Mouse (Mus musculus): ENCODE measurements around the gene Kif5c.

Gene Kif5c

DNA sequence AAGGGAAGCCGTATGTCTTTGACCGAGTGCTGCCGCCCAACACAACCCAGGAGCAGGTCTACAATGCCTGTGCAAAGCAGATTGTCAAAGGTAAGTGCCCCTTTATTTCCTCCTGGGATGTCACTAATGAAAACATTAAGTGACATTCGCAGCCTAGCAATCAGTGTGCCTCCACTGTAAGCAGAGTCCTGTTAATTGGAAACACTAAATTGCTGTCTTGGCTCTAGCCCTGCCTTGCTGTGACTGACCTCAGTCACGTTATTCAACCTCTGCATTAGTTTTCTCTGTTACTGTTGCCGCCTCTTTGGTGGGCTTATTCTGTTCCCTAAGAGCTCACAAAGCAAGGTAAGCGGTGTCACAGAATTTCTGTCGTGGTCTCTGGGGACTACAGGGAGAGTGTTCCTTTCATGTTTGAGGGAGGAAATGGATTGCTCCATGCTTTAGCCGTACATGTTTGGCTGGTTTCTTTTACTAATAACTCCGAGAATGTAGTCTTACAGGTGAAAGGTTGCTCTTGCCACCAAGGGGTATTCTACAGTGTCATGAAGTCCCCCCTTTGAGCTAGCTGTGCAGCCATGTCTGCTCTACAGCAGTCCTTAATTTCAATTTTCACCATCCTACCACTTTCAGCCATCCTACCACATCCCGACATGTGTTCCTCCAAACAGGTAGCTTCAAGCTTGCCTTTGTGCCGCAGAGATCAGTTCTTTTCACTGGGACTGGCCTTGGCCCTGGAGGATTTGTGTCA lies 52.8 kb downstream of the Kif5c start:
- Histone ChIP-seq H3K27me3 (ENCODE audit: control insufficient read depth, insufficient read depth, low read length, poor library complexity, severe bottlenecking) (no peaks in the 10 kb centered on the region), H3K36me3 (ENCODE audit: control insufficient read depth, insufficient read depth, low read length, poor library complexity, severe bottlenecking) (no peaks in the 10 kb centered on the region)
- DNase-seq (ENCODE audit: low read depth, low spot score): no peak

DNA sequence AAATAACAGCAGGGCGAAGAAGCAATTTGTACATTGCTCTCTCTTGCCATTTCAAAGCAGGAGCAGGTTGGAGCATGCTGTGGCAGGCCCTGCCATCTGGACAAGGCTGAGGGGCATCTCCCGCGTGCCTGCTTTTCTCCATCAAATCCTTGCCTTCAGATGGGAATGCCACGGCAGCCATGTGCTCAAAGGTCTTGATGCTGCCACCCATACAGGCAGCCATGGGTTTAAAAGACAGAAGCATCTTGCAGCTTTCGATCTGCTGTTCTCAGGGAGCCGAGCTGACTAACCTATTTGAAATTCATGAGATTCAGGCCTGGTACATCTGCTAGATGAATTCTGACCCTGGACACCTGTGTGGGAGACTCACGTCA lies 53.4 kb downstream of the Kif5c start:
- H3K36me3 ChIP-seq (ENCODE audit: control insufficient read depth, insufficient read depth, low read length, poor library complexity, severe bottlenecking): no peaks in the 10 kb centered on the region
- DNase-seq (ENCODE audit: low read depth, low spot score): no peak
- H3K27me3 ChIP-seq (ENCODE audit: control insufficient read depth, insufficient read depth, low read length, poor library complexity, severe bottlenecking): no peaks in the 10 kb centered on the region

GRCm38 (mm10) chr2:49676020-49676419 lies 56.9 kb downstream of the Kif5c start:
- Histone ChIP-seq H3K36me3 (ENCODE audit: control insufficient read depth, insufficient read depth, low read length, poor library complexity, severe bottlenecking) (no peaks in the 10 kb centered on the region), H3K27me3 (ENCODE audit: control insufficient read depth, insufficient read depth, low read length, poor library complexity, severe bottlenecking) (no peaks in the 10 kb centered on the region)
- no peak for DNase-seq (ENCODE audit: low read depth, low spot score)

GRCm38 (mm10) chr2:49678386-49678785 lies 59.3 kb downstream of the Kif5c start:
- DNase-seq (ENCODE audit: low read depth, low spot score): no peak
- Histone ChIP-seq H3K36me3 (ENCODE audit: control insufficient read depth, insufficient read depth, low read length, poor library complexity, severe bottlenecking) (no peaks in the 10 kb centered on the region), H3K27me3 (ENCODE audit: control insufficient read depth, insufficient read depth, low read length, poor library complexity, severe bottlenecking) (no peaks in the 10 kb centered on the region)

- DNase-seq (ENCODE audit: low read depth, low spot score): no peak
- no peaks in the 10 kb centered on the region for H3K27me3 ChIP-seq (ENCODE audit: control insufficient read depth, insufficient read depth, low read length, poor library complexity, severe bottlenecking)
Measured at GRCm38 (mm10) chr2:49679135-49679964, 60.3 kb downstream of the Kif5c start.

GRCm38 (mm10) chr2:49682754-49683153 lies 63.7 kb downstream of the Kif5c start:
- no peak for DNase-seq (ENCODE audit: low read depth, low spot score)
- Histone ChIP-seq H3K27me3 (ENCODE audit: control insufficient read depth, insufficient read depth, low read length, poor library complexity, severe bottlenecking) (no peaks in the 10 kb centered on the region), H3K36me3 (ENCODE audit: control insufficient read depth, insufficient read depth, low read length, poor library complexity, severe bottlenecking) (no peaks in the 10 kb centered on the region)

More at GRCm38 (mm10) chr2:49679135-49679964, 60.3 kb downstream of the Kif5c start:
- H3K36me3 ChIP-seq (ENCODE audit: control insufficient read depth, insufficient read depth, low read length, poor library complexity, severe bottlenecking): no peaks in the 10 kb centered on the region

DNA sequence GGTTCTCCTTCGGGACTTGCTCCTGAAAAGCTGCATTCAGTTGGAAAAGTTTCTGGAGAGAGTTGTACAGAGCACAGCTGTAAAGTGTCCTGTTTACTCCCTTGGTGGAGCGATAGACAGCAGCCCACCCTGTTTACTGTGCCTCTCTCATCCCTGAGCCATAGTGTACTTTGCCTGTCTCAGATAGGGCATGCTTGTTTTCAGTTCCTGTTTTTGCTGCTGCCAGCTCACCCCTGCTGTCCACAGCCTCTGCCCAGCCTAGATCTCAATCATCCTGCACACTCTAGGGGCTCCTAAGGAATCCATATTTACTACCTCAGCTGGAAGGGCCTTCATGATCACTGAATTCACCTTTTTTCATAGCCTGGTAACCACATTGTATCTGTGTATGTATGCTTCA lies 65.7 kb downstream of the Kif5c start:
- no peaks in the 10 kb centered on the region for H3K27me3 ChIP-seq (ENCODE audit: control insufficient read depth, insufficient read depth, low read length, poor library complexity, severe bottlenecking)
- no peaks in the 10 kb centered on the region for H3K36me3 ChIP-seq (ENCODE audit: control insufficient read depth, insufficient read depth, low read length, poor library complexity, severe bottlenecking)
- DNase-seq (ENCODE audit: low read depth, low spot score): no peak

DNA sequence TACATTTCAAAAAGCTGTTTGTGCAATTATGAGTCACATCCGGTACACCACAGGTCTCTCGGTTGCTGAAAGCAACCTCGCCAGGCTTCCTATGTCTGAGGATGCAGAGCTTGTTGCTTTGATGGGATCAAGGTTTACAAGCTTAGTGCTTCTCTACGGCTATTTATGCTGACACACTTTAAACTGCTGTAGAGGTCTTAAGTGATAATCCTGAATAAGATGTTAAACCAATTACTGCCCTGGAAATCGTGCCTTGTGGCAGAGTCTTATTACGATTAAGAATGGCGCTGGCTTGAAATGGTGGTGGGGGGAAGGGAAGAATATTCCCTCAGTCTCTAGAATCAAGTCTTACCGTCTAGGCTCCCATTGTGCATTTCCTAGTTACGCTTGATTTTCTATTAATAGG lies 71.3 kb downstream of the Kif5c start:
- Histone ChIP-seq H3K36me3 (ENCODE audit: control insufficient read depth, insufficient read depth, low read length, poor library complexity, severe bottlenecking) (no peaks in the 10 kb centered on the region), H3K27me3 (ENCODE audit: control insufficient read depth, insufficient read depth, low read length, poor library complexity, severe bottlenecking) (no peaks in the 10 kb centered on the region)
- no peak for DNase-seq (ENCODE audit: low read depth, low spot score)

DNA sequence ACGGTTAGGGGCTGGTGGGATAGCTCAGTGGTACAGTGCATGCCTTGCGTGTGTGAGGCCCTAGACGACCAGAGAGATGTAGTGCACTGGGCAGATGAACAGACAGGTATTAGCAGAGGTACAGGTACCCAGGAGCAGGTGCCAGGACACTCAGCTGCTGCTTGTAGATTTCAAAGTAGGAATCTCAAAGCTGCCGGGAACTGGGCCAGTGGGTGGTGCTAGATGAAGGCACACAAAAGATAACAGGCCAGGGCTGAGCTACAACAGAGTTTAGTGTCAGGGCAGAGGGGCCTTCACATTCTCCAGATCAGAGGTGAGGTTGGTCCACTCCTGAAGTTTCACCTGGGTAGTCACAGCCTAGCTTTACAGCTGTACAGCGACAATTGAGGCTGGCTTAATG lies 72.3 kb downstream of the Kif5c start:
- no peak for DNase-seq (ENCODE audit: low read depth, low spot score)
- Histone ChIP-seq H3K36me3 (ENCODE audit: control insufficient read depth, insufficient read depth, low read length, poor library complexity, severe bottlenecking) (no peaks in the 10 kb centered on the region), H3K27me3 (ENCODE audit: control insufficient read depth, insufficient read depth, low read length, poor library complexity, severe bottlenecking) (no peaks in the 10 kb centered on the region)

DNA sequence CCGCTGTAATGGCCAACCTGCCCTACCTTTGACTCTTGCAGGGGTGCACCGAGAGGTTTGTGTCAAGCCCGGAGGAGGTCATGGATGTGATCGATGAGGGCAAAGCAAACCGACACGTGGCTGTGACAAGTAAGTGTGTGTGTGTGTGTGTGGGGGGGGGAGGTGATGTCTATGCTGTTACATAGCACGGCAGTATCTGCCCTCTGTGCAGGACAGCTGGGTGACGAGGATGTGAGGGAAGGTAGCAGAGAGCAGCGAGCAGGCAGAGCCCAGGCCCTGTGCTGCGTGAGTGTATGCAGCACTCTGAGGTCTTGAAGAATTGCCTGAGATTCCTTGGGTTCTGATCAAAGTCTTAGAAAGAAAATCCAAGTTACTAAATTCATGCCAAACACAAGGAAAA lies 75.6 kb downstream of the Kif5c start:
- DNase-seq (ENCODE audit: low read depth, low spot score): no peak
- H3K36me3 ChIP-seq (ENCODE audit: control insufficient read depth, insufficient read depth, low read length, poor library complexity, severe bottlenecking): no peaks in the 10 kb centered on the region
- H3K27me3 ChIP-seq (ENCODE audit: control insufficient read depth, insufficient read depth, low read length, poor library complexity, severe bottlenecking): no peaks in the 10 kb centered on the region

DNA sequence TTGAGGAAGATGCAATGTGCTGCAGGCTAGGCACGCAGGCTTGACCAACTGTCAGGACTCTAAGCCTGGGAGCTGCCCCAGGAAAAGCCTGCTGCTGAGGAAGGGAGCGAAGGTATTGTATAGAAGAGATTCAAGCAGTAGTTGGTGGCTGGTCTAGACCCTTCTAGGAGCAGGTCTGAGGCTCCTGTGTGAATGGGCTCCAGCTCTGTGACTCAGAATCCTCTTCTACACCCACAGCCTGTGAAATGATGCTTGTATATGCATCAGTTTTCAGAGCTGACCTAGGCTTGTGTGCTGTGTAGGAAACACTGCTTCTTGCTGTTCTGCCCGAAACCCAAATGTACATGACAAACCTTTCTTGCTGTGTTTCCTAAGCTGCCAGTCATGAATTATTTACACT lies 76.4 kb downstream of the Kif5c start:
- Histone ChIP-seq H3K27me3 (ENCODE audit: control insufficient read depth, insufficient read depth, low read length, poor library complexity, severe bottlenecking) (no peaks in the 10 kb centered on the region), H3K36me3 (ENCODE audit: control insufficient read depth, insufficient read depth, low read length, poor library complexity, severe bottlenecking) (no peaks in the 10 kb centered on the region)
- no peak for DNase-seq (ENCODE audit: low read depth, low spot score)

DNA sequence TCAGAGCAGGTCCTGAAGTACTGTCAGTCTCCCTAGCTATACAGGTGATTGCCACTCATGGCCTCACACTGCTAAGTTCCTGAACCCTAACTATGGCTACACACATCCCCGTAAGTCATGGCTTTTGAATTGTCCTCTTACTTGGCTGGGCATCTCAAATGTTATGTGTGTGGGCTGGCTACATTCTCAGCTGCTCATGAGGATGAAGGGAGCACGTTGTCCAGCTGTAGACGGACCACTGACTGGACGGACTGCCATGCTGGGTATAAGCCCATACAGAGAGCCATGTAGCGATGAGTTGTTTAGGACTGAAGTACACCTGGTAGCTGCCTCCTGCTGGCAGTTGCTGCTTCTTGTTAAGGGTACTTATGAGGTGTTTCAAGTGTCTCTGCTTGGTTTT lies 79.8 kb downstream of the Kif5c start:
- no peak for DNase-seq (ENCODE audit: low read depth, low spot score)
- Histone ChIP-seq H3K27me3 (ENCODE audit: control insufficient read depth, insufficient read depth, low read length, poor library complexity, severe bottlenecking) (no peaks in the 10 kb centered on the region), H3K36me3 (ENCODE audit: control insufficient read depth, insufficient read depth, low read length, poor library complexity, severe bottlenecking) (no peaks in the 10 kb centered on the region)

DNA sequence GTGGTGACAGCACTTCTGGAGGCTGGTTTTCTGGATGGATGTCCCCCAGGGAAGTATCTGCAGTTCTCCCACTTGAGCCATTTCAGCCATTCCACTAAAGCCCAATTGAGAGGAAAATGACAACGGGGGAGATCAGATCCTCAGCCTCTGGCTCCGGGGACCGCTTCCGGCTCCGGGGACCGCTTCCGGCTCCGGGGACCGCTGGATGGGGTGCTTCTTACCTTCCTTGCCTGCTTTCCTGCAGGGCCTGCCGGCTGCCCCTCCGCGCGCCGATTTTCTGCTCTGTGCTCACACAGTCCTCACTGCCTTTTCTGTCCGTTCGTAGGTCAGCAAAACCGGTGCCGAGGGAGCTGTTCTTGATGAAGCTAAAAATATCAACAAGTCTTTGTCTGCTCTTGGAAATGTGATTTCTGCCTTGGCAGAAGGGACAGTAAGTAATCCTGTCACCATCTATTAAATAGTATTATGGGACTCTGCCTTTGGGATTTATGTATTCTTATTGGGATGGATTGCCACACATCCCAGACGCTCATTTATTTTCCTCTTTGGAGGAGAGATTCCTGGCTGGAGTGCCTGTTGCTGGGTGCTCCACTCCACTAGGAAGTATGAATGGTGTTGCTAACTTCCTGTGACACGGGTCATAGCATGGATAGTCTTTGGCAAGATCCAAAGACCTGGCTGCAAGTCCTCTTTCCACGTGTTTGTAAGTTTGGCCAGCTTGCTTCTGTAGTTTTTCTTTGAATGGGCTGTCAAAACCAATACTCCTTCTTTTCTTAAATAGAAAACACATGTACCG lies 81.3 kb downstream of the Kif5c start:
- Histone ChIP-seq H3K27me3 (ENCODE audit: control insufficient read depth, insufficient read depth, low read length, poor library complexity, severe bottlenecking) (no peaks in the 10 kb centered on the region), H3K36me3 (ENCODE audit: control insufficient read depth, insufficient read depth, low read length, poor library complexity, severe bottlenecking) (no peaks in the 10 kb centered on the region)
- no peak for DNase-seq (ENCODE audit: low read depth, low spot score)

- DNase-seq (ENCODE audit: low read depth, low spot score): peak; percentile 32
- H3K36me3 ChIP-seq (ENCODE audit: control insufficient read depth, insufficient read depth, low read length, poor library complexity, severe bottlenecking): no peaks in the 10 kb centered on the region
- no peaks in the 10 kb centered on the region for H3K27me3 ChIP-seq (ENCODE audit: control insufficient read depth, insufficient read depth, low read length, poor library complexity, severe bottlenecking)
Measured at GRCm38 (mm10) chr2:49710223-49710622, 91.1 kb downstream of the Kif5c start.

GRCm38 (mm10) chr2:49711693-49712092 lies 92.6 kb downstream of the Kif5c start:
- no peaks in the 10 kb centered on the region for H3K27me3 ChIP-seq (ENCODE audit: control insufficient read depth, insufficient read depth, low read length, poor library complexity, severe bottlenecking)
- no peaks in the 10 kb centered on the region for H3K36me3 ChIP-seq (ENCODE audit: control insufficient read depth, insufficient read depth, low read length, poor library complexity, severe bottlenecking)
- no peak for DNase-seq (ENCODE audit: low read depth, low spot score)
